Mouse (Mus musculus) gastrocnemius, postnatal 4 days (tissue): ENCODE measurements around the gene Tcf21. TPM values are rescaled to one million over a fixed set of nuclear protein-coding genes. Genes with fewer than 3 reads are reported as not detected.
A peak's percentile ranks its signal among the peaks of the same experiment; 100 is the strongest.

ENCODE experiments used
- DNase-seq, 2 experiments: peaks; one replicate each; pipeline ENCODE4 v3.0.0; 2021 to 2022; ENCODE audit warnings: low spot score in 2 of 2, mixed read lengths in 2 of 2
- total RNA-seq, 2 experiments: library from RNA; stranded (reverse); gene quantifications; 2 replicates each; pipeline ENCODE4 v1.2.3; 2021

The Tcf21 gene
- total RNA-seq, 2 experiments from 2014 or later = 0.20 to 0.29 TPM

DNA sequence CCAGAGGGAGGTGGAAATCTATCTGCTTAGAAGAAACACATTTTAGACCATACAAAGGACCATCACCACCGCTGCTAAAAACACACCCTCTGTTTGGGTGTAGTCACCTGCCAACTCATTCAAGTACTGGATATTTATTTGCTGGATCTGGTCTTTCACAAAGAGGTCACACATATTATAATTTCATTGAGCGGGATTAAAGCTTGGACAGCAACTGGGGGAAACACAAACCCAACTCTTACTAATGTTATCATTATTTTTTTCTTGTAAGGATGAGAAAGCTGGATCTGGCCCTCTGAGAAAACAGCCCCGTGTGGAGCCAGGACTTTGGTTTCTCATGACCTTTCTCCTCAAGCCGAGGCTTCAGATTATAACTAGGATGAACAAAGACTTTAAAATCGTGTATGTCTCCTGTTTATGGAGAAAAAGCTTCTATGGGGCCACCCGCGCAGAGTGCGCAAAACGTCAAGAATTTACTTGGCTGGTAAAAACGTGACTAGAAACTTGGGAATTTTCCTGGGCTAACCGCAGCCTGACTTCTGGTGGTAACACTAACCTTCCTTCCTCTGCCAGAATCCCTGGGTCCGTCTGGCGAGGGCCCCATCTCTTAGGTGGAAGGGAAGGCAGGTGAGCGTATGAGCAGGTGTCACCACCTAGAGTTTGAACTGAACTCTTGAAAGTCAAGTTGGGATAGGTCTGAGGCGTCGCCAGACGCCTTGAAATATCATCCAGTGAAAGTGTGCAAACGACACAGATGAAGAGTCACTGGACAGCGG lies 4.3 kb downstream of the Tcf21 start:
- DNase-seq = no peak

DNA sequence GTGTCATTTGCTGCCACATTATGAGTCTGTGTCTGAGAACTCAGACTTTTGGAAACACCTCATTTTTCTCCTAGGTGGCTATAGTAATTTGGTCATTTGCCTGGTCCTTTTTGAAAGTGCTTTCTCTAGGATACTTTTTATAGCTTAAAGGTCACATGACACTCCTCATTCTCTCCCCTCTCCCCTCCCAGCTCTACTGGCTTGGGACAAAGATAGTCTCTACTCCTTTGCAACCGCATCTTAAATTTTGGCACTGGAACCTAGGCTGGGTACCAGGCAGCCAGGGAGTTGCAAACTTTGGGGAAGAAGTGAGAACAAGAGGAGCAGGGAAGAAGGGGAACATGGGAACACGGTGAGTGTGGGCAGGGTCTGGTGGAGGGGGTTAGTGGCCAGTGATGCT lies 5.2 kb downstream of the Tcf21 start:
- DNase-seq = no peak

DNA sequence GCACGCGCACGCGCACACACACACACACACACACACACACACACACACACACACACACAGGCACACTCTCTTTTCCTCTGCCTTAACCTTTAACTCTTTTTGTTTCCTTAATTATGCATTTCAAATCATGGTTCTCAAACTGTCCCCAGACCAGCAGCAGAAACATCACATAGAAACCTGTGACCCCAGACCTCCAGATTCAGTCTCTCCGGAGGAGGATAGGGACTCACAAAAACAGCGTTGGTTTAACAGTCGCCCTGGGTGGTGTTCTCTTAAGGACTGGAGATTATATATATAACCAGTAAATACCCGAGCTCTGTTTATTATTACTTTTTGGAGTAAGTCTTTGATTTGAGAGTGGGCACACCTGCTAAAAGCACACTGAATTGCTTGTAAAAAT lies 5.7 kb downstream of the Tcf21 start:
- DNase-seq = no peak

DNA sequence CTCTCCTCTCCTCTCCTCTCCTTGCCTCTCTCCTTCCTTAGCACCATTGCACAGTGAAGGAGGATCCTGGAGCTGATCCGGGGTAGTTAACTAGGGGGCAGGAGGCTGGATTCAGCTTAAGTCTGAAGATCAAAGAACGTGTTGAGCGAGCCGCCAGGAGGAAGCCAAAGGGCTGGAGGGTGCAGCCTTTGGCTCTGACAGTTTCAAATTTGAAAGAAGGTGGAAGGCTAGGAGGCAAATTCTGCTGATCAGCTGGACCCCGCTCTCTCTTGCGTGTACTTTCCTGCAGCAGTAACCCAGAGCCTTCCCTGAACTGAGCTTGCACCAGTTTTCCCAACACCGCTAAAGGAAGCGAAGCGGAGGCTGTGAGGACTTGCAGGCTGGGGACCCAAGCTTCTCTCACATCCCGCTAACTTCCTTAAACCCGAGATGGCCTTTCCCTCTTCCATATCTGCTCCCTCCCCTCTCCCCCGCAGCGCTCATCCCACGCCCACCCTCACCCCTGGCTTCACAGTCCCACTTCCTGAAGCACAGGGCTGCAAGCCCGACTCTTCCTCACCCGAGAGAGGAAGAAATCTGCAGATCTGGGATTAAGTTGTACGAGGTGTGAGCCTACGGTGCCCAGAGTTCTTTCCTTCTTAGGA lies 6.5 kb downstream of the Tcf21 start:
- DNase-seq = no peak

DNA sequence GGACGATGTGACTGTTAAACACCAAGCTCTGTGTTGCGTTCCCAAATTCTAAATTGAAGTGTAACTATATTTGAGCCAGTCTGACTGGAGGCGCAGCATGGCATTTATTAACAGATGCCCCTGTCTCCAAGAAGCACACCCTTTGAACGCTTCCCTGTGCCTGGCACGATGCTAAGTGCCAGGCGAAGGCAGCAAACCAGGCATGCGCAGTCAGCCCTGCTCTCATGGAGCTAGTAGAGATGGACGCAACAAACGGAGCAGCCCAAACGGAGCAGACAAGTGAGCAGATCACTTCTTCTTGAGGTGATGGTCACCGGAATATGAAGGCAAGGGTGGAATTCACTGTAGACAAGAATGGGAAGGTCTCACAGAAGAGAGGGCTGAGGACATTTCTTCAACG lies 8.1 kb downstream of the Tcf21 start:
- DNase-seq = no peak

DNA sequence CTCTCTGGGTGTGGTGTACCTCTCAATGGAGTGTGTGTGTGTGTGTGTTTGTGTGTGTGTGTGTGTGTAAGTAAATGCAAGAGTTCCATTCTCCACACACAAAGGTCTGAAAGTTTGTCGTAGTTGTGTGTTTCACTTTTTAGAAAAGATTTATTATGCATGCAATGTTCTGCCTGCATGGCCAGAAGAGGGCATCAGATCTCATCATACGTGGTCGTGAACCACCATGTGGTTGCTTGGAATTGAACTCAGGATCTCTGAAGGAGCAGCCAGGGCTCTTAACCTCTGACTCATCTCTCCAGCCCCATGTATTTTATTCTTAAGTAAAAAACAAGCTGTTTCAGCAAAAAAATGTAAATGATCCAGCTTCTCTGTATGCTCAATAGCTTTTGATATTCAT lies 37.3 kb downstream of the Tcf21 start:
- DNase-seq = no peak

DNA sequence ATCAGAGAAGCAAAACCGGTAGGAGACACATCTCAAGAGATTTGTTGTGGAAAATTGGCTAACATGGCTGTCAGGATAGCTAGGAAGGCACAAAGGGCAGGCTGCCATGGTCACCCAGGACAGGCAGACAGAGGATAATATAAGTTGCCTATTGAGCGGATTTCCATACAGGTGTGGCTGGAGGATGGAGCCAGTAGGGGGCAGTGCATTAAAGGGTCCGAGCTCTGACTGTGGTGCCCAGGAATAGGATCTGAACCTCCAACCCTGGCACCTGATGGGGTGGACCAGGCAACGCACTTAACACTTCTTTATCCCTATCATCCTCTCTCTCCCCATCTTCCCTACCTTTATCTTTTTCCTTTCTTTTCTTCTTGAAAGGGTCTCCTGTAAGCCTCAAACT lies 38.5 kb downstream of the Tcf21 start:
- DNase-seq = no peak

DNA sequence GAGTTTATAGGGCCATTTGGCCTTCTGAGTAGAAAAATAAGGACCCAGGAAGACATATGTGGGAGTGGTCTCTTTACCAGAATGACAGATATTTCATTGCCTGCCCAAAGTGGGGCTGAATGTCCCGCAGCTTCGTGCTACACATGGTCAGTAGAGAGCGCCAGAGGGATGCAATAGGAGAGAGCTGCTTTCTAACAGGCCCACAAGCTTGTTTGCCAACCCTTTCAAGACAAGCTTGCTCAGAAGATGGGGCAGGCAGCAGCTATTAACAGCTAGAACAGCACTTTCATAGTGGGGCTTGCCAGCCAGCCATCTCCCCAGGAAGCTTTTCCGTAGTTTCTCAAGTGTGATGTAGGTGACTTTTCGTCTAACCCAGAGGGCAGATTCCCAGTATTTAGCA lies 42.0 kb downstream of the Tcf21 start:
- DNase-seq = peak in 1 of 2 experiments; percentile 40

DNA sequence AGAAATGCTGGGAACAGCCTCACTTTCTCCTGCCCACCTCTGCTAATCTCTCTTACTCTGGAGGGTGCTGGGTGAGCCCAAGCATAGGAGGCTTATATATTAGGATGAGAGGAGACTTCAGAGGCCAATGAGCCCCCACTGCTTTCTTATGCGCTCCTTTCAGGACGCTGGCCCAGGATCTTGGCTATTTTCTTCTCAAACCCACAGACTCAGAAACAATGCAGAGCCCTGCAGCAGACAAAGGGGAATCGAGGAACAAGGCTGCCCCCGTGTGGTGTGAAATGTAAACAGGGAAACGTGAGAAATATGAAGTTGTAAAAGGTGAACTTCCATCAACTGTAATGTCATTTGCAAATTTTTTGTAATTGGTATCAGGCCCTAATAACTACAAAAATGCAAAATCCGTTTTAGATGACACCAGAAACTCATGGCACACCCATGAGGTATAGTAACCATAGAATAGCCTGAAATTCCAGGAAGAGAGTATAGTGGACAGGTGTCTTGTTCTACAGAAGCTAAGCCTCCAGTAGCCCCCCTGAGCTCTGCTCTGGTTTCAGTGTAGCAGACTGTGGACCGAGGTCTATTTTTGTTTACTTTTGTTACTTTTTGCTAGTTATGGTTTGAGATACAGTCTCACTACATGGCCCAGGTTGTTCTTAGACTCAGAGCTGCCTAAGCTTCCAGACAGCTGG lies 43.8 kb downstream of the Tcf21 start:
- DNase-seq = peak in 1 of 2 experiments; percentile 26

DNA sequence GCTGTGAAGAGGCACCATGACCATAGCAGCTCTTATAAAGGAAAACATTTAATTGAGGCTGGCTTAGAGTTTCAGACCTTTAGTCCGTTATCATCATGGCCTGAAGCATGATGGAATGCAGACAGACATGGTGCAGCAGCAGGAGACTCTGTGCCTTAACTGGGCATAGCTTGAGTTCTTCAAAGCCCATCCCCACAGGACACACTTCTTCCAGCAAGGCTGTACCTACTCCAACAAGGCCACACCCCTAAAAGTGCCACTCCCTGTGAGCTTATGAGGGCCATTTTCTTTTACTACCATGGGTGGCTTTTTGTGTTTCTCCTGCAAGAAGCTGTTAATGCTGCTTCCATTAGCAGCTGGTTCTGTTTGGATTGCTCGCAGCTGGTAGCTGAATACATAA lies 44.5 kb downstream of the Tcf21 start:
- no peak for DNase-seq

DNA sequence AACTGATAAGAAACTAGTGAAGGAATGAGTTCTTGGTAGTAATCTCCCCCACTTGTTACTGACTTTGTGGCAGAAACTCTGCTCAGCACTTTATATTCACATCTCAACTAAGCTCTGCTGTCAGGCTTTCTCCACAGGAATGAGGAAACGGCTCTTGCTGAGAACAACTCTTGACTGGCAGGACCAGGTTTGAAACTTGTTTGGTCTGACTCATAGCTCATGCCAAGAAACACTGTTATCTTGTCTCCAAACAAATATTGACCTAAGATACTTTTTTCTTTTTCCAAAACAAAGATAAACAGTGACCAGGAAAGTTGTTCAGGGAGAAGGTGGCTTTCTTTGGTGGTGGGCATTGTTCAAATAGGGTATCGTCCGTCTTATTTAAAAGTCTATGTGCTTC lies 45.3 kb downstream of the Tcf21 start:
- no peak for DNase-seq

Other genes with a start within 250 kb of the Tcf21 start
- gene Slc2a12, start 175.2 kb downstream of the Tcf21 start, total RNA-seq = 10 to 100 TPM; 13.0 to 13.2 TPM
- 10 to 100 TPM; 28.0 to 37.6 TPM for gene Tbpl1, start 88.2 kb downstream of the Tcf21 start, total RNA-seq